9 mouse cellular contexts compared by ENCODE assay signal in the genomic region with DNA sequence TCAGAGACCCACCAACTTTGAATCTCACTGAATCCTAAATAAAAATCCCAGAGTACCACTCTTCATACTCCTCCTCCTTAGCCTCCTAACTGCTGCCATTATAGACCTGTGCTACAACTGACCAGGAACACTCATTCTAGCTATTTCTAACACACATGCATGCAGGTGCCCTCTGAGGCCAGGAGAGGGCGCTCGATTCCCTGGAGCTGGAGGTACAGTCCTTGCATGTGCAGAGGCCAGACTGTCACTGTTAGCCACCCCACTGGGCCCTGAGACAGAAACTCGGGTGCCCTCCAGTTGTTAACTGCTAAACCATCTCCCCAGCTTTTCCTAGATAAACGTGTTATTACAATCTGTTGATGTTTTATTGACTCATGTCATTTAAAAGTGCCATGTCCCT. TPM values are rescaled to one million over a fixed set of nuclear protein-coding genes. Genes with fewer than 3 reads are reported as not detected.
DNase-seq lines count a peak whose midpoint lies in the region; ATAC-seq and TF ChIP-seq lines count a peak whose summit lies in the region.
"Had no signal": no experiment of that assay in that cellular context is flagged by ENCODE, and none has a peak within 500 bp of the region (broad histone marks: within the 10 kb centered on the region; RNA-seq: fewer than 3 reads in every experiment).

No protein-coding gene starts in this region.

- peak; percentile 61; the same call in 1 of the 2 replicates for TF ChIP-seq CTCF in testis, adult 2 months (IDR thresholded peaks at IDR 0.05; ENCODE audit: control insufficient read depth, insufficient read depth, insufficient replicate concordance, low read depth, low read length)
- TF ChIP-seq CTCF in small intestine, adult 2 months (IDR thresholded peaks at IDR 0.05; ENCODE audit: extremely low read depth, insufficient read length, insufficient replicate concordance, low read depth, low read length): peak; percentile 62; the same call in 1 of the 2 replicates

- H3K4me1 ChIP-seq in testis, adult 2 months (ENCODE audit: control insufficient read depth, insufficient read depth, low read length): peaks cover 6% of the 10 kb centered on the region
- H3K4me1 ChIP-seq in small intestine, adult 2 months (ENCODE audit: control insufficient read depth, insufficient read depth, insufficient read length, low read length): peaks cover 3% of the 10 kb centered on the region; the same call in 1 of the 2 replicates

- no peaks in the 10 kb centered on the region for H3K27me3 ChIP-seq in testis, adult 2 months (ENCODE audit: control insufficient read depth, insufficient read depth, low read length)
- no peaks in the 10 kb centered on the region for H3K27me3 ChIP-seq in small intestine, adult 2 months (ENCODE audit: control insufficient read depth, insufficient read depth, low read length)
- H3K27me3 ChIP-seq: limb, embryonic 12.5 days had no signal

- no peak for TF ChIP-seq POLR2A in testis, adult 2 months (IDR thresholded peaks at IDR 0.05; ENCODE audit: control insufficient read depth, low read depth, low read length)
- TF ChIP-seq POLR2A in small intestine, adult 2 months (IDR thresholded peaks at IDR 0.05; ENCODE audit: low read depth, low read length): no peak

- intact Hi-C loops in gastrocnemius, postnatal 14 days (cut with DNase I; ENCODE audit: low total_unique reads): no loop called here

- no peaks in the 10 kb centered on the region for H3K36me3 ChIP-seq in testis, adult 2 months (ENCODE audit: control insufficient read depth, insufficient read depth, low read length)
- H3K36me3 ChIP-seq in small intestine, adult 2 months (ENCODE audit: control insufficient read depth, insufficient read depth, low read length): peaks cover 5% of the 10 kb centered on the region; the same call in 1 of the 2 replicates

- peak; percentile 29 for DNase-seq in gastrocnemius, postnatal 14 days
- no peak for DNase-seq in gastrocnemius, postnatal 4 days (ENCODE audit: low spot score in 2 of 2)
- DNase-seq in testis, postnatal 14 days (ENCODE audit: low spot score): no peak
- DNase-seq in embryo, embryonic 11 days: peak; percentile 55
- DNase-seq in frontal cortex, adult 2 months (ENCODE audit: extremely low spot score in 1 of 2, low spot score in 1 of 2): no peak

- H3K4me3 ChIP-seq in testis, adult 2 months (ENCODE audit: control insufficient read depth, low read depth, low read length): no peak overlapping the region
- H3K4me3 ChIP-seq in small intestine, adult 2 months (ENCODE audit: low read depth, low read length): no peak overlapping the region
- H3K4me3 ChIP-seq: limb, embryonic 12.5 days had no signal

- no peak for ATAC-seq in activated CD4-positive, CD25-positive, alpha-beta regulatory T cell, adult 4 months

- no peak overlapping the region for H3K27ac ChIP-seq in testis, adult 2 months (ENCODE audit: control insufficient read depth, insufficient read depth, low read depth, low read length)
- H3K27ac ChIP-seq in small intestine, adult 2 months (ENCODE audit: insufficient read depth, low read depth, low read length): no peak overlapping the region
- H3K27ac ChIP-seq: limb, embryonic 12.5 days had no signal

- WGBS in small intestine, adult 2 months: 26% methylated on average over 4 of the region's 4 CpGs

RNA-seq across cellular contexts. Expression of a gene that starts 3.4 kb away (rescaled TPM):
- 10 to 100 TPM; 13.9 to 18.3 TPM for total RNA-seq in gastrocnemius, postnatal 14 days (2021)
- 10 to 100 TPM; 18.7 to 23.8 TPM for total RNA-seq in gastrocnemius, postnatal 4 days (2021)
- 8.9 and 10.3 TPM in 2 replicates for polyA plus RNA-seq in testis, adult 2 months (2012; rRNA removed)
- polyA plus RNA-seq in small intestine, adult 2 months (2012; rRNA removed): 6.2 and 10.3 TPM in 2 replicates
- 17.1 and 17.8 TPM in 2 replicates for polyA plus RNA-seq in frontal cortex, adult 2 months (2012; rRNA removed)
- 1 to 10 TPM; 2.1 to 2.4 TPM for polyA plus RNA-seq in activated CD4-positive, CD25-positive, alpha-beta regulatory T cell, adult 4 months (2017; shearing (Covaris generic))

RNA-seq across cellular contexts. Expression of a gene that starts 10.6 kb away (rescaled TPM):
- total RNA-seq in gastrocnemius, postnatal 14 days (2021): 1 to 10 TPM; 4.8 to 5.4 TPM
- 10 to 100 TPM in 1 of 2 experiments, 1 to 10 TPM in 1; 9.8 to 10.3 TPM for total RNA-seq in gastrocnemius, postnatal 4 days (2021)
- 13.6 and 14.9 TPM in 2 replicates for polyA plus RNA-seq in testis, adult 2 months (2012; rRNA removed)
- polyA plus RNA-seq in small intestine, adult 2 months (2012; rRNA removed): 2.6 and 3.5 TPM in 2 replicates
- polyA plus RNA-seq in frontal cortex, adult 2 months (2012; rRNA removed): 17.2 and 18.8 TPM in 2 replicates
- polyA plus RNA-seq in activated CD4-positive, CD25-positive, alpha-beta regulatory T cell, adult 4 months (2017; shearing (Covaris generic)): 1 to 10 TPM; 2.6 to 5.8 TPM

RNA-seq across cellular contexts. Expression of a gene that starts 56.2 kb away (rescaled TPM):
- total RNA-seq in gastrocnemius, postnatal 14 days (2021): 1 to 10 TPM; 2.6 to 4.2 TPM
- 1 to 10 TPM; 6.4 to 7.7 TPM for total RNA-seq in gastrocnemius, postnatal 4 days (2021)
- 0.56 and 0.67 TPM in 2 replicates for polyA plus RNA-seq in testis, adult 2 months (2012; rRNA removed)
- polyA plus RNA-seq in small intestine, adult 2 months (2012; rRNA removed): 14.3 and 18.9 TPM in 2 replicates
- polyA plus RNA-seq in frontal cortex, adult 2 months (2012; rRNA removed): 6.6 and 8.6 TPM in 2 replicates
- 10 to 100 TPM; 12.4 to 15.2 TPM for polyA plus RNA-seq in activated CD4-positive, CD25-positive, alpha-beta regulatory T cell, adult 4 months (2017; shearing (Covaris generic))

Comparison
In these comparisons a context has a peak if more than half of its experiments do, and no peak if none do; other contexts are left out.
1. DNase-seq: peak in gastrocnemius, postnatal 14 days (single experiment) and embryo, embryonic 11 days (single experiment); none in gastrocnemius, postnatal 4 days (0 of 2), testis, postnatal 14 days (single experiment) and frontal cortex, adult 2 months (0 of 2).